Mouse (Mus musculus): ENCODE measurements at regions not wholly inside any gene's neighbourhood (a gene's known extent, or its start where the extent isn't known, plus 50 kb on each side); places are given as distances from the start of the nearest gene placed in this dataset.

GRCm38 (mm10) chr17:9839256-9839655 is 169.7 kb upstream of the Pabpc6 start:
- no peak overlapping the region for H3K27ac ChIP-seq
- H3K4me3 ChIP-seq: no peak overlapping the region
- no peaks in the 10 kb centered on the region for H3K36me3 ChIP-seq
- WGBS: 91% methylated on average over 7 of the region's 7 CpGs
- no peak for DNase-seq (ENCODE audit: low spot score)
- no peaks in the 10 kb centered on the region for H3K4me1 ChIP-seq
- H3K9me3 ChIP-seq (replicated peaks): no peaks in the 10 kb centered on the region
- no peaks in the 10 kb centered on the region for H3K27me3 ChIP-seq (ENCODE audit: low read depth, poor library complexity, severe bottlenecking)

GRCm38 (mm10) chr17:9836995-9837842 is 167.7 kb upstream of the Pabpc6 start:
- Histone ChIP-seq H3K36me3 (no peaks in the 10 kb centered on the region), H3K4me3 (no peak overlapping the region), H3K4me1 (no peaks in the 10 kb centered on the region), H3K27ac (no peak overlapping the region), H3K27me3 (ENCODE audit: low read depth, poor library complexity, severe bottlenecking) (no peaks in the 10 kb centered on the region), H3K9me3 (replicated peaks) (no peaks in the 10 kb centered on the region)
- 91% methylated on average over 7 of the region's 7 CpGs for WGBS
- DNase-seq (ENCODE audit: low spot score): no peak

DNA sequence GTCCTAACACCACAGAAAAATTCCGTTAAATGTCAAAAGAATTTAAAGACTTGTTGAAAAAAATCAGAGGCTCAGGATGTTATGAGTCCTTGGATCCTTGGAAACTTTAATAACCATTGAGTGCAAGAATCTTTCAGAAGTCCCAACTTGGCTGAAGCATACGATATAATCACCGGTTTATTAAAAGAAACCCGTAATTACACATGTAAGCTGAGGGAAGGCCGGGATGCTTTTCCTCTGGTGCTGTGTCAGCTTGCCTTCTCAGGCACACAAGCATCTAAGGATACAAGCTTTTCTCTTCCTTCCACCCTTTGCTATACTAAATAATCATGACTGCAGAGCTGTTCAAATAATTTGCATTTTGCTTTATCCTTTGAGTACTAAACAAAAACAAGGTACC is 160.4 kb upstream of the Pabpc6 start:
- 84% methylated on average over 5 of the region's 5 CpGs for WGBS
- no peak for DNase-seq (ENCODE audit: low spot score)
- Histone ChIP-seq H3K4me1 (no peaks in the 10 kb centered on the region), H3K4me3 (no peak overlapping the region), H3K27ac (no peak overlapping the region), H3K27me3 (ENCODE audit: low read depth, poor library complexity, severe bottlenecking) (no peaks in the 10 kb centered on the region), H3K9me3 (replicated peaks) (no peaks in the 10 kb centered on the region), H3K36me3 (no peaks in the 10 kb centered on the region)

DNA sequence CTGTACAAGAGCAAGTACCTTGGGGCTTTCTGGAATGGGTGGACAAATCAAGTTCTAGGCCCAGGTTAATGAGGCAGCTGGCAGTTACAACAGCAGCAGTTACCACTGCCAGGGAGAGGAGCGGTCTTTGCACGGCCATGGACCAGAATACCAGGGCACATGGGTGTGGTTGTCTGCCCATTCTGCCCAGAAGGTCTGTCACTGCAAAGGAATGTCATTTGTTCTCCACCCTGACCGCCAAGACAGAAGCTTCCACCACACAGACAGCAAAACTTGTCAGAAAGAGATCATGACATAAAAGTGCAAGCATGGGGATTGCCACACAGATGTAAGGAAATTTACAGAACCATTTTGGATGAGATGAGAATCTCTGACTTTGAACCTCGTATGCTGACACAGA is 151.8 kb upstream of the Pabpc6 start:
- no peaks in the 10 kb centered on the region for H3K36me3 ChIP-seq
- no peak for DNase-seq (ENCODE audit: low spot score)
- 89% methylated on average over 4 of the region's 4 CpGs for WGBS
- no peak overlapping the region for H3K27ac ChIP-seq
- H3K9me3 ChIP-seq (replicated peaks): no peaks in the 10 kb centered on the region
- no peaks in the 10 kb centered on the region for H3K4me1 ChIP-seq
- H3K27me3 ChIP-seq (ENCODE audit: low read depth, poor library complexity, severe bottlenecking): no peaks in the 10 kb centered on the region
- no peak overlapping the region for H3K4me3 ChIP-seq

DNA sequence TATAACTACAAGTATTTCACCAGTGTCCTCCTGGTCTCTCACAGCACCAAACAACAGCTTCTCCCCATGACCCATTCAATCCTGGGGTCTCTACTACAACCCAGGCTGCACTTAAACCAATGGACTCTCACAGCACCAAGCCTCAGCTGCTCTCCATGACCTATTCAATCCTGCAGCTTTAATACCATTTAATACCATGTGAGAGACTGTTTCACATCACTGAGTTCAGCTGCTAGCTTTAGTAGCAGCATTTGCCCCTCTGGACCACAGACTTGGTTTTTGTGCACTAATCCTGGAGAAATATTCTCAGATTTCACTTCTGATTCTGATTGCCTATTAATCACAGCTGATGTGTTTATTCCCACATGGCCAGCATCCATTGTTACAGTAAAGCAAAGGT is 147.5 kb upstream of the Pabpc6 start:
- Histone ChIP-seq H3K36me3 (no peaks in the 10 kb centered on the region), H3K9me3 (replicated peaks) (no peaks in the 10 kb centered on the region), H3K4me3 (no peak overlapping the region), H3K27me3 (ENCODE audit: low read depth, poor library complexity, severe bottlenecking) (no peaks in the 10 kb centered on the region), H3K27ac (no peak overlapping the region), H3K4me1 (no peaks in the 10 kb centered on the region)
- no peak for DNase-seq (ENCODE audit: low spot score)

DNA sequence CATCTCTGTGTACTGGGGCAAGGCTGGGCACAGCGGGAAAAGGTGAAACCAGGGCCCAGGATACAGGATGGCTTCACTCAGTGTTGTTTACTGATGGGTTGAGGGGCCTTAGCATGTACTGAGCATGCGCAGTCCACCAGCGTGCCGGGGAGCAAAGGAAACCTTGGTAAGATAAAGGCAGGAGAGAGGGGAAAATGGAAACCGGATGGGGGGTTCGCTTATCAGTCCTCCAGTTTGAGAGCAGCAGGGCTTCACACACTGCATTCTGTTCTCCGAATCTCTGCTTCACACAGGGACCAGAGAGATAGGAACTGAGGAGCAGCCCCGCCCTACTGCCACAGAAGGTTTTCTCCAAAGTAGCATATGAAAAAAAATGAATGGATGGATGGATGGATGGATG is 127.6 kb upstream of the Pabpc6 start:
- Histone ChIP-seq H3K36me3 (no peaks in the 10 kb centered on the region), H3K4me3 (no peak overlapping the region), H3K9me3 (replicated peaks) (no peaks in the 10 kb centered on the region), H3K4me1 (no peaks in the 10 kb centered on the region), H3K27me3 (ENCODE audit: low read depth, poor library complexity, severe bottlenecking) (no peaks in the 10 kb centered on the region), H3K27ac (no peak overlapping the region)
- WGBS: 87% methylated on average over 8 of the region's 8 CpGs
- no peak for DNase-seq (ENCODE audit: low spot score)

- Histone ChIP-seq H3K4me1 (no peaks in the 10 kb centered on the region), H3K27me3 (ENCODE audit: low read depth, poor library complexity, severe bottlenecking) (no peaks in the 10 kb centered on the region), H3K4me3 (no peak overlapping the region), H3K36me3 (no peaks in the 10 kb centered on the region), H3K9me3 (replicated peaks) (no peaks in the 10 kb centered on the region), H3K27ac (no peak overlapping the region)
- 82% methylated on average over 13 of the region's 13 CpGs for WGBS
- no peak for DNase-seq (ENCODE audit: low spot score)
These were observed 126.9 kb upstream of the Pabpc6 start for GRCm38 (mm10) chr17:9796225-9796988.

GRCm38 (mm10) chr17:9778866-9779265 is 109.3 kb upstream of the Pabpc6 start:
- H3K36me3 ChIP-seq: no peaks in the 10 kb centered on the region
- WGBS: 89% methylated on average over 5 of the region's 5 CpGs

GRCm38 (mm10) chr17:9777165-9777564 is 107.6 kb upstream of the Pabpc6 start:
- Histone ChIP-seq H3K36me3 (no peaks in the 10 kb centered on the region), H3K9me3 (replicated peaks) (no peaks in the 10 kb centered on the region), H3K4me1 (peaks cover 5% of the 10 kb centered on the region), H3K27ac (no peak overlapping the region), H3K4me3 (no peak overlapping the region), H3K27me3 (ENCODE audit: low read depth, poor library complexity, severe bottlenecking) (no peaks in the 10 kb centered on the region)
- DNase-seq (ENCODE audit: low spot score): no peak

More at GRCm38 (mm10) chr17:9778866-9779265, 109.3 kb upstream of the Pabpc6 start:
- no peak overlapping the region for H3K4me3 ChIP-seq
- H3K27ac ChIP-seq: no peak overlapping the region
- no peaks in the 10 kb centered on the region for H3K9me3 ChIP-seq (replicated peaks)
- peaks cover 5% of the 10 kb centered on the region for H3K4me1 ChIP-seq
- DNase-seq (ENCODE audit: low spot score): no peak
- H3K27me3 ChIP-seq (ENCODE audit: low read depth, poor library complexity, severe bottlenecking): no peaks in the 10 kb centered on the region

DNA sequence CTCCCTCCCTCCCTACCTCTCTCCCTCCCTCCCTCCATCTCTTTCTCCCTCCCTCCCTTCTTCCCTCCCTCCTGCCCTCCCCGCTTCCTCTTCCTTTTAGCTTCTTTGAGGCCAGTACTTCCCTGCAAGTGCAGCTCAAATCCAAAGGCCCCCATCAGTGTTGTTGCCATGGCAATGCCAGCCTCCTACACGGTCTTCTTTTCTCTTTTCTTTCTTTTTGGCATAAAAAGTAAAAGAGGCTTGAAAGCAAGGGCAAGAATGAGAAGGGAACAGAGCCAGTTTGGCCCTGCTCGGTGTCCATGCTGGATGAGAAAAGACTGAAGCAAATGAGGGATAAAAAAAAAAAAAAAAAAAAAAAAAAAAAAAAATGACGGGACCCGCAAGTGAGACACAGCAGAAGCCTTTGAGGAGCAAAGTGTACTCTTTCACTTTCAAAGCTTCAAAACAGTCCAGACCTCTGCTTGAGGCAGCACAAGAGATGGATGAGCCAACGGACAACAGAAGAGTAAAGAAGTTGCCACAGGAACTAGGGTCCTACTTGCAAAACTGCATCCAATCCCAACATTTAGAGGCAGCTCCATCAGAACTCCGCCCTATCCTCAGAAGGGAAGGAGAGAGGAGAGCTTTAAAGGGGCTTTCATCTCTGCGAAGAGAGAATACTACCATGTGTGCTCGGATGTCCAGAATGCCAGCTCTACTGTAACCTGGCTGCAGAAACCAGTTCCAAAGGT is 106.9 kb upstream of the Pabpc6 start:
- Histone ChIP-seq H3K27ac (no peak overlapping the region), H3K4me1 (peaks cover 5% of the 10 kb centered on the region), H3K4me3 (no peak overlapping the region), H3K36me3 (no peaks in the 10 kb centered on the region), H3K9me3 (replicated peaks) (no peaks in the 10 kb centered on the region), H3K27me3 (ENCODE audit: low read depth, poor library complexity, severe bottlenecking) (no peaks in the 10 kb centered on the region)
- 66% methylated on average over 8 of the region's 9 CpGs for WGBS
- DNase-seq (ENCODE audit: low spot score): no peak

GRCm38 (mm10) chr17:9775668-9776151 is 106.2 kb upstream of the Pabpc6 start:
- no peaks in the 10 kb centered on the region for H3K27me3 ChIP-seq (ENCODE audit: low read depth, poor library complexity, severe bottlenecking)
- no peak for DNase-seq (ENCODE audit: low spot score)
- H3K27ac ChIP-seq: no peak overlapping the region
- 83% methylated on average over 9 of the region's 9 CpGs for WGBS
- no peaks in the 10 kb centered on the region for H3K36me3 ChIP-seq
- H3K4me1 ChIP-seq: peaks cover 5% of the 10 kb centered on the region
- H3K4me3 ChIP-seq: no peak overlapping the region
- H3K9me3 ChIP-seq (replicated peaks): no peaks in the 10 kb centered on the region

GRCm38 (mm10) chr17:9774740-9775629 is 105.5 kb upstream of the Pabpc6 start:
- 77% methylated on average over 11 of the region's 11 CpGs for WGBS
- no peaks in the 10 kb centered on the region for H3K36me3 ChIP-seq
- no peak overlapping the region for H3K27ac ChIP-seq
- peaks cover 5% of the 10 kb centered on the region for H3K4me1 ChIP-seq
- H3K27me3 ChIP-seq (ENCODE audit: low read depth, poor library complexity, severe bottlenecking): no peaks in the 10 kb centered on the region
- DNase-seq (ENCODE audit: low spot score): no peak
- no peaks in the 10 kb centered on the region for H3K9me3 ChIP-seq (replicated peaks)
- no peak overlapping the region for H3K4me3 ChIP-seq

Data from limb, embryonic 10.5 days (tissue).